Mouse (Mus musculus): Measurements from ENCODE around the gene Ebp. TPM values are rescaled to one million over a fixed set of nuclear protein-coding genes. Genes with fewer than 3 reads are reported as not detected.
A peak's percentile ranks its signal among the peaks of the same experiment; 100 is the strongest.

The Ebp gene
- 10 to 100 TPM; 31.7 to 33.3 TPM for total RNA-seq (2021)
- long read RNA-seq, experiment 1, transcript Ebp-201 (5 exons, 1,743 nt): major isoform, 26 of 28 reads
- long read RNA-seq, experiment 1, partial matches to known transcripts: 1 of 28 reads
- long read RNA-seq, experiment 1, other reads (novel, unspliced or antisense): 1 of 28 reads
- long read RNA-seq, experiment 2, transcript Ebp-201 (5 exons, 1,743 nt): major isoform, 15 of 17 reads
- long read RNA-seq, experiment 2, partial matches to known transcripts: 1 of 17 reads
- long read RNA-seq, experiment 2, other reads (novel, unspliced or antisense): 1 of 17 reads

DNA sequence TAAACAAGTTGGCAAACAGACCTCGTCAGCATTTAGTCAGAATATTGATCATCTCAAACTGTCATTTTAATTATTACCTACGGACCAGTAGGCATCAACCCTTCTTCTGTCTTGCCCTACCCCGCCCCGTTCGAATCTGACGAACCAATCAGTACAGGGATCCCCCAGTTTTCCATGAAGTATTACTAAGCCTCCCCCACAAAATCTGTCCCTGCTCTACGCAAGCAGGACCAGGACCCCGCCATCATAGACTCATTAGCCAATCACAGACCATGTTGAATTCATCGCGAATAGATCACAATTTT is at the start of gene Ebp:
Gene Ebp, minus strand, starts transcription at position 94 of the 305 bp plus-strand sequence.
- peak; percentile 42 to 44 for DNase-seq (ENCODE audit: low spot score in 2 of 2)
- intact Hi-C loops (cut with DNase I): loop anchor here (5.0 kb wide), 1 partner anchor 59 kb away; the partner anchor contains the start of gene Ftsj1

DNA sequence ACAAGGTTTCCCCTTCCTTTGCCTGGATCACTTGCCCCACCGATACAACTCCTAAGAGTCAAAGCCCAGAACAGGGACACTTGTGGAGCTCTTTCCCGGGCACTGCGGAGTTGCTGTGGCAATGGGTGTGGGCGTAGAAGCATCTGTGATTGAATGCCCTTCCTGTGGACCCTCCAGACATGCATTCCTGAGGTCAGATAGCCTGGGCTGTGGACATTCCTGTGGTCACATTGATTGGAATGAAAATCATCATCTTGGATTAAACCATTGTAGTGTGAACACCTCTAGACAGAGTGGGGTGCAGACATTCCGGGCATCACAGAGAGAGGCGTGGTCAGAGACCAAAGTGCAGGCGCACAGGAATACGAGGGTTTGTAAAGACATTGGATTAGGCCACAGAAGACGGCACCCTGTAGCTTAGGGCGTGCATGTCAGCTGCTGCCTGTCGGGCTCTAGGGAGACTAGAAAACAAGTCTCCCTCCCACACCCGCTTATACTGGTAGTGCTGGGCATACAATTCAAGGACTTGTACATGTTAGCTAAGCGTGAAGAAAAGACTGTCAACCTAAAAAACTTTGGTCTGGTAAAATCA is 45.6 kb upstream of the Ebp start:
- intact Hi-C loops (cut with DNase I): no loop called here
- no peak for DNase-seq (ENCODE audit: low spot score in 2 of 2)

DNA sequence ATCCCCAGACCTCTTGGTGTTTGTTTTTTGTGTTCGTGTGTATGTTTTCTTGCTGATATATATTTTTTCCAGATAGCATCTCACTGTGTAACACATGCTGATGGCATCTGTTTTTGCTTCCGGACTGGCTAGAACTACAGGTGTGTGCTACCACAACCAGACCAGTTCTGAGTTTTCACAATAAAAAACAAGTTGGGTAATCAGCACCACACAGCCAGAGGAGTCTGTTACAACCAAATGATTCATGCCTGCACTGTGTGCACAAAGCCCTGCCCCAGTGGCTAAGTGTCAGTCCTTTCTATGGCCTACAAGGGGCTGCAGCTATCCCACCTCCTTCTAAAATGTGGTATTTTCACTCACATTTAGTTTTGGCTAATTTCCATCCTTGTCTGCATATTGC is 43.4 kb upstream of the Ebp start:
- DNase-seq (ENCODE audit: low spot score in 2 of 2): no peak
- intact Hi-C loops (cut with DNase I): no loop called here

DNA sequence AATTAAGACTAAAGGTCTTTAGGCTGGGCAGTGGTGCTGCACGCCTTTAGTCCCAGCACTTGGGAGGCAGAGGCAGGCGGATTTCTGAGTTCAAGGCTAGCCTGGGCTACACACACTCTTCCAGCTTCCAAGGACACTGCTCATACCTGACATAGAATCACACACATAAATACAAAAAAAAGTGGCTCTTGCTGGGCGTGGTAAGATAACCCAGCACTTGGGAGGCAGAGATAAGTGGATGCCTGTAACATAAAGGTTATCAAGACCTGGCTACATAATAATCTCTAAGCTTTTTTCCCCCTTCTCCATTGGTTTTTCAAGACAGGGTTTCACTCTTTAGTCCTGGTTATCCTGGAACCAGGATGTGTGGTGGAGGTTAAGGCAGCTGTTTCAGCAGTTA is 40.3 kb upstream of the Ebp start:
- DNase-seq (ENCODE audit: low spot score in 2 of 2): no peak
- intact Hi-C loops (cut with DNase I): no loop called here

DNA sequence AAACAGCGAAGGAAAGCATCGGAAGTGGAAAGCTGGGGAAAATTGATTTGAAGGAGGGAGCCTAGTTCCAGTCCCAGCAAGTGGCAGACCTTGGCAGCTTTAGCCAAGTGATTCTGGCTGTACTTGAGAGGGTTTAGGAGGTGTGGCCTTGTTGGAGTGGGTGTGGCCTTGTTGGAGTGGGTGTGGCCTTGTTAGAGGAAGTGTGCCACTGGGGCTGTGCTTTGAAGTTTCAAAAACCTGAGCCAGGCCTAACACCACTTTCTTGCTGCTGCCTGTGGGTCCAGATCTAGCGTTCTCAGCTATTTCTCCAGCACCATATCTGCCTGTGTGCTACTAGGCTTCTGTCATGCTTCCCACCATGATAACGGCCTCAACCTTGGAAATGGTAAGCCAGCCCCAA is 37.0 kb upstream of the Ebp start:
- DNase-seq (ENCODE audit: low spot score in 2 of 2): no peak
- intact Hi-C loops (cut with DNase I): no loop called here

DNA sequence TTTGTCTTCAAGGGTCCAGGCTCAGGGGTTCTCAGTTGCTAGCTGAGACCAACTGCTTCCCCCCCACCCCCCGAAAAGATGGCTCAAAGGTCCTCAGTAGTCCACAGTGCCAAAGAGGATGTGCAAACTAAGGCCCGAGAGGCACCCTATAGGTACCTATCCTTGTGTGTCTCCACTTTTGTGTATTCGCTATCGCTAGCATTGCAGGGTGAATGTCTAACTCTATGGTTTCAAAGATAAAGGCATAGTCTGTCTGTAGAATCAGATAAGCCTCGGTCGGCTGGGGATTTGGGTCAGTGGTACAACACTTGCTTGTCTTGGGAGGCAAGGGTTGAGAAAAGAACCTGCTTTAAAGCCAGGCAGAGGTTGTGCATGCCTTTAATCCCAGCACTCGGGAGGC is 30.2 kb upstream of the Ebp start:
- no peak for DNase-seq (ENCODE audit: low spot score in 2 of 2)
- intact Hi-C loops (cut with DNase I): loop anchor here (2.0 kb wide), 1 partner anchor 19 kb away; no protein-coding TSS in a partner anchor

DNA sequence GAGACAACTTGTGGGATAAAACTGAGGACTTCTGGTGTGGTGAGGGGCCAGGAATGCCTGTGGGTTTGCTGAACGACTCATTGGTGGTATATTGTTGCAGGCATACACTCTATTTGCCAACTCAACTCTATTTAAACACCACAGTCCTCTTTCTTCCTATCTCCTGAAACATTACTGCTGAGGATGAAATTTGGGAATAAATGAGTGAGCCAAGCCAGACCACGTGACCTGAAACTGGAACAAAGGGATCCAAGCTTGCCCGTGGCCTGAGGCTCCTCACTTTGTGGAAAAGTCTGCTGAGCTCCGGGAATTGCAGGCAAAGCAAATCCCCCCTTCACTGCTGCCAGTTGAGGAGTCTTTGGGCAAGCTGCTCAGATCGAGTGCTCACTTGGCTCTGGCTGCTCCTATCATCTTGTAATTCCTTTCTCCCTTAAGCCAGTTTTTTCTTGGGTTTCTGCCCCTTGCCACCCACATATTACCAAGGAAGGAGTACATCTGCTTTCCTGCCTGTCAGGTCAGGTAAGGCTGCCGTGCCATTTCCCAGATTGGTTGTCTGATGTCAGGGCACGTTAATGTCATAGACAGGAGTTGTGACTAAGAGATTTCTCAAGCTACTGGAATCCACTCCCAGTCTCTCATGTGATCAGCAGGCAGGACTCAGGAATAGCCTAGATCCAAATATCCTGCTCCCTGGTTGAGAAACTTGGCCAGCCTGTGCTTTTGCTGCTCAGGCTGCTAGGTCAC is 29.5 kb upstream of the Ebp start:
- intact Hi-C loops (cut with DNase I): loop anchor here (2.0 kb wide), 1 partner anchor 18 kb away; no protein-coding TSS in a partner anchor
- peak; percentile 9 to 39 for DNase-seq (ENCODE audit: low spot score in 2 of 2)

DNA sequence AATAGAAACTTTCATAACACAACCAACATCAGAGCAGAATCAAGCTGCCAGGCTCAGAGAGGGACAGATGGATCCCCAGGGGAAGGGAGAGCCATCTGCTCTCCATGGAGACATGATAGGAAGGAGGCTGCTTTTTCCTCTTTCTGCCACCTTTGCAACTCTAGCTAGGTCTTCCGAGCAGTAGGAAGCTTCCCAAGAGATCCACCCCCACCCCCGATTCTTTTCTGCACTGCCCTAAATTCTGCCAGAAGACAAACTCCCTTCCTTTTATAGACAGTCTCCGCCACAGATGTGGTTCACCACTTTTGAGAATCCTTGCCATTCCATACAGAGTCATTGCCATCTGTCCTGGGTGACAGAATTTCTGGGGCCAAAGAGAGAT is 29.0 kb upstream of the Ebp start:
- intact Hi-C loops (cut with DNase I): loop anchor here (2.0 kb wide), 1 partner anchor 17 kb away; no protein-coding TSS in a partner anchor
- peak; percentile 51 to 74 for DNase-seq (ENCODE audit: low spot score in 2 of 2)

DNA sequence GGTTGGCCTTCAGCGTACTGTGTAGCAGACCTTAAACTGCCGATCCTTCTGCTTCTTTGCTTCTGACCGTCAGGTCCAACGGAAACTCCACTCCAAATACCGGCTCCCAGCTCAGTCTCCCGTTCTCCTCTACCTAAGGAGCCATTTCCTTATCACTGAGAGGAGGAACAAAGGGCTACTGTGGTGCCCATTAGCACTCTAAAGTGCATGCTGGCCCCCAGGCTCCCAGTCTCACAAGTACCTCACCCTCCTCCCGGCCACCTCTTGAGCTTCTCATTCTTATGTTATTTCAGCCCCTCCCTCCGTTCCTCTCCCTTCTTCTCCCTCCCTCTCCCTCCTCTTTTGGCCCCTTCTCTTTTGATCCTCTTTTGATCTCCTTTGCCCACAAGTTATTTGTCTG is 26.3 kb upstream of the Ebp start:
- DNase-seq (ENCODE audit: low spot score in 2 of 2): no peak
- intact Hi-C loops (cut with DNase I): no loop called here

DNA sequence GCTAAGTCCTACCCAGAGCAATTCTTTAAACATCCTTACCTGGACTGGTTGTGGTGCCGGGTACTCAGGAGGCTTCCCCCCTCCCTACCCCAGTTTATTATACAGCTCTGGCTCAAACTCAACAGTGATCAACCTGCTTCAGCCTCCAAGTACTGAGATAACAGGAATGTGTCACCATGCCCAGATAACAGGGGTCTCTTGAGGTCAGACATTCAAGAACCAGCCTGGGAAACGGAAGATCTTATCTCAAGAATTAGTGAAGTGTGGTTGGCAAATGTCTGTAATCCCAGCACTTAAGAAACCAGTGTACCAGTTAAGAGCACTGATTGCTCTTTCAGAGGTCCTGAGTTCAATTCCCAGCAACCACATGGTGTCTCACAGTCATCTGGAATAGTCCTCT is 24.8 kb upstream of the Ebp start:
- DNase-seq (ENCODE audit: low spot score in 2 of 2): no peak
- intact Hi-C loops (cut with DNase I): no loop called here

DNA sequence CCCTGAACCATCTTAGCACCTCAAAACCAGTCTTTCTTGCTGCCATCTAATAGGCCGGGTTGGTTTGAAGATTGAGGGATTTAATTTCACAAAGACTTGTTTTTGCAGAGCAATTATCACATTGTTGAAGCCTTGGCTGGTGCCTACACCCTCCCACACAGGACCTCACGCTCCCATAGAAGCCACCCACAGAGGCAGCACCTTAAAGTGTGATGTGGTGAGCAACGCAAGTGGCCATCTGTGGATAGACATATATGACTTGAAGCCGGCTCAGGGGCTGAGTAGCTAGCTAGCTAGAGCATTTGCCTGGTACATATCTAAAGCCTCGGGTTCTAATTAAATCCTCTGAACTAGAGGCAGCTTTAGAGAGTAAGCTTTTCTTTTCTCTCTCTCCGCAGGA is 24.1 kb upstream of the Ebp start:
- peak; percentile 40 to 67 for DNase-seq (ENCODE audit: low spot score in 2 of 2)
- intact Hi-C loops (cut with DNase I): no loop called here

DNA sequence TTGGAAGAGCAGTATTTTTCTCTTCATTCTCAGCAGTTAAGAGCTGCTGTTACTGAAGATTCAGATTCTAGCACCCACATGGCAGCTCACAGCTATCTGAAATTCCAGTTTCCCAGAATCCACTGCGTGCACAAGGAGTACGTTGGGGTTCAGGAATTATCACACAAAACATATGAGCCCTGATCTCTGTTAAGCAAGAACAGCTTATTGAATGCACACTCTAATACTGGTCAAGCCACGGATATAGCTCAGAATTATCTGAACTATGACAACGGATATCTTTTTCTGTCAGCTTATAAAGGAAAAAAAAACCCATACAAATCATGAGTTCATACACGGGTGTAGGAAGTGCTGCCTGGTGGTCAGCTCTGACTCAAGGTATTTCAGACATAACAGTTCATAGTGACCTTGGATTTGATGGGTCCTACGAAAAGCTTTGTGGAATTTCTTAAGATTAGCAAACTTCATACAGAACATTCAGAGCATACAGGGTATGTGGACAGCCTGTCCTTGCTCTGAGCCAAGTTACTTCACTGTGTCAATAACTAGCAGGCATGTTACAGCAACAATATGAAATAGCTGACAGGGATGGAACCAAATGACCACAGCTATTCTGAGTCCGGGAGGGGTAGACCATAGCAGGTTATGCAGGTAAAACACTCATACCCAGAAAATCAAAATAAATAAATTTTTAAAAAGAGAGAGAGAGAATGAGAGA is 18.3 kb upstream of the Ebp start:
- DNase-seq (ENCODE audit: low spot score in 2 of 2): no peak
- intact Hi-C loops (cut with DNase I): no loop called here

DNA sequence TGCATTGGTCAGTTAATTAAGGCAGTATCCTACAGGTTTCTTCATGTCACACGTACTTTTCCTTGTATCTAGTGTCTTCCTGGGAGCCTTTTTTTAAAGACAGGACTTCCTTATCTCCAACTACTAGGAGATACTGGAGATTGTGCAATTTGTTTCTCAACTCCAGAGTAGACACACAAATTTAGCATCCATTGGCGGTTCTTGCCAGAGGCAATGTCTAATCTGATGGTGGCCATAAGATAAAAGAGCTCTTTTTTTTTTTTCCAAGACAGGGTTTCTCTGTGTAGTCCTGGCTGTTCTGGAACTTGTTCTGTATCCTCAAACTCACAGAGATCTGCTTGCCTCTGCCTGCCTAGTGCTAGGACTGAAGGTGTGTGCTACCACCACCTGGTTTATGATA is 16.4 kb upstream of the Ebp start:
- DNase-seq (ENCODE audit: low spot score in 2 of 2): no peak
- intact Hi-C loops (cut with DNase I): loop anchor here (5.0 kb wide), 1 partner anchor 38 kb away; no protein-coding TSS in a partner anchor

DNA sequence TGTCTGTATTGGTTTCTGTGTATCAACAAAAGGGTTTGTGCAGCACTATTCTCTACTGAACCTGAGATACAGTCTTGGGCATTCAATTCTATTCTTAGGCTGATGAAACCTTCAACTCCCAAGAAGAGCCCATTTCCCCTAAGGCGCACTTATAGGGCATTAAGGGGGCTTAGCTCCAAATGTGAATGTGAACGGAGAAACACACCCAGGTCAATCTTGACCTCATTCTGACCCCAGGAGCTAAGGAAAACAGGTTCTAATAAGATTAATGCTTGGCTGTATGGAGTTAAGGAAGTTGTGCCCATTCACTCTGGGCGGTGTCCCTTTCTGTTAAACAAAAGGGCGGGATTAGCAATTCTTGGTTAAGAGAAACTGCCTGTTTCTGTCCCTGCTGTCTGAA is 13.9 kb upstream of the Ebp start:
- DNase-seq (ENCODE audit: low spot score in 2 of 2): no peak
- intact Hi-C loops (cut with DNase I): loop anchor here (5.0 kb wide), 1 partner anchor 40 kb away; no protein-coding TSS in a partner anchor

DNA sequence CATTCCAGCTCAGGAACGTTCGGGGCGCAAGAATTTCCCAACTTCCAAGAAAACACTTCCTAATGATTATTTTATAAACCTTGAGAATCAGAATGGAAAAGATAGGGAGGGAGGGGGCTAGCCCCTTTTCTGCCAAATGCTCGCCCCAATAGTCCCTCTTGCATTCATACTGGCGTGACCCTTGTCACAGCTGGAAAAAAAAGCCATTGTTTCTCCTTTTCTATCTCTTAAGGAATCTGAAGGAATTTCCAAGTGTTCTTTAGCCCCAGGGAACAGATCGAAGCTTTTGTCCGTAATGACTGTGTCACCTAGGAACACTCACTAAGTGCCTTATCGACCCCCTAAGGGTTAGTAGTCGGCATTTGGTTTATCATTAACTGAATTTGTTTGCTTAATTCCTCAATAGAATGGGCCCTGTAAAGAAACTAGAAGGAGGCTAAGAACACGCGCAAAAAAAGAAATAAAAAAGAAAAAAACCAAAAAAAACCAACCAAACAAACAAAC is 13.4 kb upstream of the Ebp start:
- intact Hi-C loops (cut with DNase I): loop anchor here (5.0 kb wide), 1 partner anchor 41 kb away; no protein-coding TSS in a partner anchor
- no peak for DNase-seq (ENCODE audit: low spot score in 2 of 2)

DNA sequence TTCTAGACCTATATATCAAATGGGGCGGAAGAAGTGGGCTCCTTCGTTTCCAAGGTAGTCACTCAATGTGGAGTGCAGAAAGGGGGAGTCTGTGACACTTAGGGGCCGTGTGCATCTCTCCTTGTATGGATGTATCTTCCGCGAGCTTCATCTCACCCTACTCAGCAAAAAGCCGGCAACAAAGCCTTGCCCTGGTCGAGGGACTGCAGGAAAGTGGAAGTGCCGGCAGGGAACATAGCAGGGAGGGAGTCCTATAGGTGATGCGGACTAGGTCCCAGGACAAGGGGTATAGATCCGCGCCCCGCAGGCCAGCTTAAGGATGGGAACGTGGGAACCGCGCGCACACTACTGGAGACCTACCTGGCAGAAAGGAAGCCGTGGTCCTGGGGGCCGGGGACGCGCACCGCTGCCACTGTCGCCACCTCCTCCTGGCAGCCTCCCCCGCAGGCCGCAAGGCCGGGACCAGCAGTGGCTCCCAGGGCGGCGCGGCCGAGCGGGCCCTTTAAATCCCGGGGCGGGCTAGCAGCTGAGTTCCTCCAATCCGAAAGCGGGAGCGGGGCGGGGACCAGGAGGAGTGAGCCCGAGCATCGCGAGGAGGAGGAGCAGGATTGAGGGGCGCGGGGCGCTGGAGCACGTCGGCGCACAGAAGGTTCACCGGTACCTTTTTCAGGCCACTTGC is 12.8 kb upstream of the Ebp start, which contains the start of gene Porcn:
Gene Porcn, minus strand, starts transcription at position 511 of the 679 bp plus-strand sequence.
- intact Hi-C loops (cut with DNase I): loop anchor here (5.0 kb wide), 1 partner anchor 41 kb away; no protein-coding TSS in a partner anchor
- peak; percentile 67 to 78 for DNase-seq (ENCODE audit: low spot score in 2 of 2)

DNA sequence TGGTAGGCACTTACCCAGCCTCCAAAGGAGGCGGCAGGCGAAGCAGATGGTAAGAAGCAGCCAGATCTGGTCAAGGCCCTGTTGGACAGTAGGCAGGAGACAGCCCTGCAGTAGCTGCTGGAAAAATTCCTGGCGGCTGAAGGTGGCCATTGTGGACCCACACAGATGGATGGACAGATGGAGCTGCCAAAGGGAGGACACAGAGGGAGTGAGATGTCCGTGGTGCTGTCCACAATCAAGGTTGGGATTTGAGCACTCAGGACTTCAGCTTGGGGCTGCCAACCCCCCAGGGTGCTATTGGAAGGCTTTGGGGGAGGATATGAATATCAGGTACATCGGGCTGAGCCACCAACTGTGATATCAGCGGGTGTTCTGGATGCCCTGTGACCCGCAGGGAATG is 12.2 kb upstream of the Ebp start:
- peak in 1 of 2 experiments; percentile 7 for DNase-seq (ENCODE audit: low spot score in 2 of 2)
- intact Hi-C loops (cut with DNase I): loop anchor here (2.0 to 5.0 kb wide), 2 partner anchors 17 to 42 kb away; no protein-coding TSS in a partner anchor

DNA sequence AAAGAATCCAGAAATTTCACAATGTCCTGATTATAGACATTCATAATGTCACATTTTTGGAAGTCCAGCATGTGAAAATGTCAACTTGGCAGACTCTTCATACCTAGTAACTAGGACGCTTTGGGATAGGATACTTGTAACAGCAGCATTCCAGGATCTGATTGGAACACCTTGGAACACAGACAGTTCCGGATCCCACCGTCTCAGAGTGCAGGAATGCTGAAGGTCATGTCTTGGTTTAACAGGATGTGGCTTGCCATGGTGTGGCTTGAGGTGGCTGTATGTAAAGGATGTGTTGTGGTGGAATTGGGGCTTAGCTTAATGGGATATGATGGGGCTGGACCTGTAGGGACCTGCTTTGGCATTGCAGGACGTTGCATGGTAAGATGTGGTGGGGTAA is 11.8 kb upstream of the Ebp start:
- intact Hi-C loops (cut with DNase I): loop anchor here (2.0 to 5.0 kb wide), 2 partner anchors 18 to 42 kb away; no protein-coding TSS in a partner anchor
- no peak for DNase-seq (ENCODE audit: low spot score in 2 of 2)

DNA sequence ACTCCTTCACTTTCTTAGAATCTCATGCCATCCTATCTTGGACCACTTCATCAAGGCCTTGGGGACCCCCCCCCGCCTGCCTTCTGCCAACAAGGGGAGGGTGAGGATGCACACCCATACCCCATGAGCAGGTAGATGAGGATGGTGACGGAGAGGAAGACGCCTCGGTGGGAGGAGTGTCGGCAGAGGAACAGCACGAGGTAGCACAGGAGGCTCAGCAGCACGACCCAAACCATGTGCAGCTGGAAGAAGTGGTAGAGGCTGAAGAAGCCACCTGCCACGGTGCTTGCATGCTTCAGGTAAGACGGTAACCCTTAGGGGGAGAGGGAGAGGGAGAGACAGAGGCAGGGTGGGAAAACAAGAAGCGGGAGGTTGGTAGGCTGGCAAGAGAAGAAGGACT is 10.8 kb upstream of the Ebp start:
- DNase-seq (ENCODE audit: low spot score in 2 of 2): no peak
- intact Hi-C loops (cut with DNase I): loop anchor here (2.0 kb wide), 1 partner anchor 19 kb away; no protein-coding TSS in a partner anchor
